Mouse (Mus musculus): Measurements from ENCODE around the gene Pex11b. TPM values are rescaled to one million over a fixed set of nuclear protein-coding genes. Genes with fewer than 3 reads are reported as not detected.

Pex11b gene
- polyA plus RNA-seq (2015; fragmentation: Nextera tagmentation; extraction: Ambion mirVana), result 55.1 and 71.8 TPM in 2 replicates

DNA sequence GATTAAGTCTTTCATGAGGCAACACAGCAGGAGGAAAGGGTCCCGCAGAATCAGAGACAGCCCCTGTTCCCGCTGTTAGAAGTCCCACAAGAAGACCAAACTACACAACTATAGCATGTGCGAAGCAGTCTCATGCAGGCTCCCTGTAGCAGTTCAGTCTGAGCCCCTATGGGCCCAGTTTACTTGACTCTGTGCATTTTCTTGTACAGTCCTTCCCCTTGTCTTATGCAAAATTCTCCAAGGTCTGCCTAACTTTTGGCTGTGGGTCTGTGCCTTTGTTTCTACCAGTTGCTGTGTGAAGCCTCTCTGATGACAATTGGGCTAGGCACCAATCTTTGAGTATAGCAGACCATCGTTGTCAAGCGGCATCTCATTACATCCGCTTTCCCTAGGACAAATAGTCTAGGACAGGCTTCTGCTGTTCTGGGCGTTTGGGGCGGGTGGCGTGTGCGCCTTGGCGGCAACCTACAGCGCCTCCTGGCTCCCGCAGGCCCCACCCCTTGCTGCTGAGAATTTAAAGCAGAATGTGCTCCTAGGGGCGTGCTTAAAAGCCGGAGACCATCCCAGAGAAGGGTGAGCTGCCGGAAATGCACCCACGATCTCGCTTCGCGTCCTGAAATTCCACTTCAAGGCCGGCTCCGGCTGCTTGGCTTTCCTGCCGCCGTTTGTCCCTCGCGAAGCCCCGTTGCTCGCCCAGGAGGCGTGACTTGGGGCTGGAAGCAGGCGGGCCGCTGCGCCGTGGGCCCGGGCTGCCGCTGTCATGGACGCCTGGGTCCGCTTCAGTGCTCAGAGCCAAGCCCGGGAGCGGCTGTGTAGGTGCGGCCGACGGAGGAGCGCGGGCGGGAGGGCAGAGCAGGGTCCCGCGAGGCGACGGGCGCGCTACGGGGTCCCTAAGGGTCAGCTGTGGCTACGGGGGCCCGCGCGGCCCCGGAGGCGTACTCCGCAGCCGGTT is at the start of gene Pex11b, which contains the start of gene Gm42957:
TSS of gene Pex11b (plus strand) at position 449 of the 952 bp plus-strand sequence.
TSS of gene Gm42957 (plus strand) at position 547 of the 952 bp plus-strand sequence.

GRCm38 (mm10) chr3:96593790-96594560 is 41.2 kb upstream of the Pex11b start, which contains the start of gene Polr3gl:
Polr3gl (minus strand) TSS chr3:96594181.

DNA sequence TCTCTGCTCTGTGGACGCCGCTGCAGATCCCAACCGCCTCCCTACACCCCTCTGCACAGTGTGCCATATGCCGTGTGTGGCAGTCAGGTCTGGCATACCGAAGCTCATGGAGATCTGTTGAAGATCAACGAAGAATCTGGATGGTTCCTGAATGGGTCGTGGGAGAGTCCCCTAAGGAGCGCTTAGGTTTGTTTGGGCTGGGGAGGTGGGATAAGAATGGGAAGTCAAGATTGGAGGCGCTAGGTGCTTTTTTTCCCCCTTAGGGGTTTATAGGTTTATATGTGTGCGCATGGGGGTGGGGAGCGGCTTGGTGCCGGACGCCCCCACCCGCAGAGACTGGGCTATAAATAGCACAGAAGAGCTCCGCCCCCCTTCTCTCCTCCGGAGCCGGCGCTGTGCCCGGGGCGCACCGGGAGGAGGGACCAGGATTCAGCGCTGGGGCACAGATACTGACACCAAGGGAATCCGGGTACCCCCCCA is 38.9 kb upstream of the Pex11b start, which contains the start of gene Ankrd34a:
TSS of gene Ankrd34a (plus strand) at position 409 of the 480 bp plus-strand sequence.

GRCm38 (mm10) chr3:96600639-96601250 is 34.4 kb upstream of the Pex11b start, which contains the start of gene Lix1l:
Lix1l (plus strand) TSS chr3:96601149.

GRCm38 (mm10) chr3:96629729-96630600 is 5.2 kb upstream of the Pex11b start, which contains the start of gene Rbm8a:
Rbm8a (plus strand) TSS chr3:96629933.

DNA sequence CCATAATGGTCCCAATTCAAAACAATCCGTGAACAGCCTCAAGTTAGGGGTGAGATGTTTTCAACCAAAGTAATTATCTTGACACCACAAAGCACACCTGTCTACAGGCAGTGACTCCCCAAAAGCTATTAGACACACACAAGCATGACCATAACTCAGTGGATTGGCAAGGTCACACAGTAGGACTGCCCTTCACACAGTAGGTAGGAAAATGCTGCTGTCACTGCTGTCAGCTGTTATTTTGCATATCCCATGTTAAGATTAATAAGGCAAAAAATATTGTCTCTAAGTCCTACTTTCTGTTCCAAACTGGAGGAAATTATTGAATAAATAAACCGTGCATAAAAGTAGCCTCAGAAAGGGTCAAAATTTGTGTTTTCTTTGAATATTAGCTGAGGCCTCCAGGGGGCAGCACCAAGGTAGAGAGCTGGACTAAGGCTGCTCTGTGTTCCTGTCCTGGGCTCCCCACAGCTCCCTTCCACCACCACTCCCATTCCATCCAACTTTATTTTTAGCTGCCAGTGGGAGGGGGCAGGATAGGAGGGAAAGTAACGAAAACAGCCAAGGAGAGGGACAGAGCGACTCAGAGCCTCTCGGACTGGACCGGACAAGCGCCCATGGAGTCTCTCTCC is 10.0 kb downstream of the Pex11b start, which contains the start of gene Itga10:
TSS of gene Itga10 (plus strand) at position 567 of the 632 bp plus-strand sequence.

GRCm38 (mm10) chr3:96669727-96670468 is 34.7 kb downstream of the Pex11b start, which contains the start of gene Ankrd35:
Ankrd35 (plus strand) TSS chr3:96670131.

Other genes with a start within 250 kb of the Pex11b start
- gene BC107364, start 183.1 kb upstream of the Pex11b start, polyA plus RNA-seq (2015; fragmentation: Nextera tagmentation; extraction: Ambion mirVana), result not detected in 2 replicates
- 0.88 and 1.3 TPM in 2 replicates for gene Hfe2, start 110.2 kb upstream of the Pex11b start, polyA plus RNA-seq (2015; fragmentation: Nextera tagmentation; extraction: Ambion mirVana)
- gene Txnip, start 77.4 kb upstream of the Pex11b start, polyA plus RNA-seq (2015; fragmentation: Nextera tagmentation; extraction: Ambion mirVana), result 428 and 484 TPM in 2 replicates
- gene Gm16253, start 58.4 kb upstream of the Pex11b start, polyA plus RNA-seq (2015; fragmentation: Nextera tagmentation; extraction: Ambion mirVana), result 0.54 and 0.76 TPM in 2 replicates
- 34.6 and 48.1 TPM in 2 replicates for gene Polr3gl, start 41.2 kb upstream of the Pex11b start, polyA plus RNA-seq (2015; fragmentation: Nextera tagmentation; extraction: Ambion mirVana)
- gene Ankrd34a, start 38.7 kb upstream of the Pex11b start, polyA plus RNA-seq (2015; fragmentation: Nextera tagmentation; extraction: Ambion mirVana), result 1.1 and 1.6 TPM in 2 replicates
- 6.3 and 7.1 TPM in 2 replicates for gene Lix1l, start 34.2 kb upstream of the Pex11b start, polyA plus RNA-seq (2015; fragmentation: Nextera tagmentation; extraction: Ambion mirVana)
- gene Rbm8a, start 5.4 kb upstream of the Pex11b start, polyA plus RNA-seq (2015; fragmentation: Nextera tagmentation; extraction: Ambion mirVana), result 66.6 and 83.3 TPM in 2 replicates
- gene Gm42957, start 98 bp downstream of the Pex11b start, polyA plus RNA-seq (2015; fragmentation: Nextera tagmentation; extraction: Ambion mirVana), result 0.06 TPM in 1 of 2 replicates, not detected in the other
- gene Itga10, start 10.2 kb downstream of the Pex11b start, polyA plus RNA-seq (2015; fragmentation: Nextera tagmentation; extraction: Ambion mirVana), result 0.84 and 1.3 TPM in 2 replicates
- gene Ankrd35, start 34.8 kb downstream of the Pex11b start, polyA plus RNA-seq (2015; fragmentation: Nextera tagmentation; extraction: Ambion mirVana), result 1.5 and 2.2 TPM in 2 replicates
- 24.3 and 35.9 TPM in 2 replicates for gene Pias3, start 61.0 kb downstream of the Pex11b start, polyA plus RNA-seq (2015; fragmentation: Nextera tagmentation; extraction: Ambion mirVana)
- gene Nudt17, start 73.2 kb downstream of the Pex11b start, polyA plus RNA-seq (2015; fragmentation: Nextera tagmentation; extraction: Ambion mirVana), result 5.5 and 10.6 TPM in 2 replicates
- 21.9 and 26.0 TPM in 2 replicates for gene Polr3c, start 92.3 kb downstream of the Pex11b start, polyA plus RNA-seq (2015; fragmentation: Nextera tagmentation; extraction: Ambion mirVana)
- gene Rnf115, start 92.3 kb downstream of the Pex11b start, polyA plus RNA-seq (2015; fragmentation: Nextera tagmentation; extraction: Ambion mirVana), result 36.9 and 51.1 TPM in 2 replicates
- gene Pdzk1, start 193.9 kb downstream of the Pex11b start, polyA plus RNA-seq (2015; fragmentation: Nextera tagmentation; extraction: Ambion mirVana), result 1.8 and 2.4 TPM in 2 replicates
- 0.06 and 0.15 TPM in 2 replicates for gene Cd160, start 194.0 kb downstream of the Pex11b start, polyA plus RNA-seq (2015; fragmentation: Nextera tagmentation; extraction: Ambion mirVana)